Mouse (Mus musculus) intestine, embryonic 15.5 days (tissue): ENCODE data around the gene Adgrb2. TPM values are rescaled to one million over a fixed set of nuclear protein-coding genes. Genes with fewer than 3 reads are reported as not detected.

Experiments
- ATAC-seq: fragments of 200-750 bp; cut with Nextera tagmentation; 2 replicates; pipeline ENCODE4 v1.8.0; 2017; ENCODE audit warnings: moderate TSS enrichment, moderate library complexity
- H3K27ac ChIP-seq: fragments of 300-500 bp; sonication (generic); 2 replicates; pipeline ENCODE4 v1.5.1; 2015; ENCODE audit warnings: mild to moderate bottlenecking, inconsistent platforms
- H3K27me3 ChIP-seq: fragments of 300-500 bp; sonication (generic); replicated peaks from 2 replicates; pipeline ENCODE4 v1.6.1; 2015; ENCODE audit warnings: inconsistent platforms
- H3K36me3 ChIP-seq: fragments of 300-500 bp; sonication (generic); 2 replicates; pipeline ENCODE4 v1.6.1; 2015; ENCODE audit warnings: inconsistent platforms
- H3K4me1 ChIP-seq: fragments of 300-500 bp; sonication (generic); replicated peaks from 2 replicates; pipeline ENCODE4 v1.6.1; 2015; ENCODE audit warnings: inconsistent platforms
- H3K4me2 ChIP-seq: fragments of 300-500 bp; sonication (generic); replicated peaks from 2 replicates; pipeline ENCODE4 v1.6.1; 2015; ENCODE audit warnings: mild to moderate bottlenecking, inconsistent platforms
- H3K4me3 ChIP-seq: fragments of 300-500 bp; sonication (generic); replicated peaks from 2 replicates; pipeline ENCODE4 v1.5.1; 2015; ENCODE audit warnings: inconsistent platforms
- H3K9ac ChIP-seq: fragments of 300-500 bp; sonication (generic); 2 replicates; pipeline ENCODE4 v1.6.1; 2015; ENCODE audit warnings: inconsistent platforms
- H3K9me3 ChIP-seq: fragments of 300-500 bp; sonication (generic); 2 replicates; pipeline ENCODE4 v1.6.1; 2016; ENCODE audit warnings: inconsistent platforms
- WGBS: fragments of 180-500 bp; shearing (Covaris S2); methylation state at CpG from one replicate; pipeline ENCODE4 v1.1.7; 2015; 5-methylcytosine and 5-hydroxymethylcytosine counted together
- polyA plus RNA-seq: library from polyadenylated mRNA; unstranded; fragments of >200 nt; fragmentation: Nextera tagmentation; extraction: Ambion mirVana; gene quantifications from 2 replicates; pipeline ENCODE4 v1.2.1, GENCODE M21; 2015

The Adgrb2 gene
- 2.2 and 2.6 TPM in 2 replicates for polyA plus RNA-seq

GRCm38 (mm10) chr4:129984421-129985061 lies at the start of gene Adgrb2:
TSS of gene Adgrb2 (plus strand) at chr4:129984870.
- no peak within 1 kb of the TSS; the same call in 1 of the 2 replicates for H3K27ac ChIP-seq
- peak within 1 kb of the TSS; percentile 63 for H3K4me3 ChIP-seq
- H3K4me2 ChIP-seq: peak within 1 kb of the TSS; percentile 99
- H3K9ac ChIP-seq: peak within 1 kb of the TSS; percentile 63
- peak; percentile 37 for ATAC-seq
- no peaks in the 10 kb centered on the region for H3K9me3 ChIP-seq
- H3K36me3 ChIP-seq: no peaks in the 10 kb centered on the region
- H3K27me3 ChIP-seq: peaks cover 56% of the 10 kb centered on the region
- WGBS: 2% methylated on average over 19 of the region's 77 CpGs
- H3K4me1 ChIP-seq: peaks cover 37% of the 10 kb centered on the region

DNA sequence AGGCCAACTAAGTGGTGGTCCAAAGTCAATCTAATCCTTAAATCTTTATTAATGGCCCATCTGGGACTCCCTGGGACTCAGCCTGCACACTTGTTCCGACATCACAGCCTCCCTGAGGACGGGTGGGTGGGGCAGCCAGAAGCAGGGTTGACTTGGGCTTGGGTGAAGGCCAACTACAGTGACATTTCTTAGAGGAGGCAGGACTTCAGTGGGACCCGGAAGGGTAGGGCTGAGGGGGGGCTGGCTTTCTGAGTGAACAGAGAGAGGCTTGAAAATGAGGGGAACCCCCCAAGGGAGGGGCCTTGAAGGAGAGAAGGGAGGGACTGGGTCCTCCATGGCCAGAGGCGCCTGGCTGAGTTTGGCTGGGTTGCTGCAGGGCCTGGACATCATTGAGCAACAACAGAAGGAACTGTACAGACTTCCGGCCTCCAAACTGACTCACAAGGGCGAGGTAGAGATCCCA lies 33.3 kb upstream of the Adgrb2 start:
- H3K27me3 ChIP-seq: no peaks in the 10 kb centered on the region
- no peaks in the 10 kb centered on the region for H3K9me3 ChIP-seq
- no peak overlapping the region for H3K4me2 ChIP-seq
- no peak overlapping the region for H3K27ac ChIP-seq
- ATAC-seq: no peak
- no peaks in the 10 kb centered on the region for H3K36me3 ChIP-seq
- WGBS: 67% methylated on average over 6 of the region's 6 CpGs
- H3K4me1 ChIP-seq: no peaks in the 10 kb centered on the region
- H3K4me3 ChIP-seq: no peak overlapping the region
- no peak overlapping the region for H3K9ac ChIP-seq

GRCm38 (mm10) chr4:129952241-129952810 lies 32.3 kb upstream of the Adgrb2 start:
- Histone ChIP-seq H3K4me1 (no peaks in the 10 kb centered on the region), H3K4me3 (no peak overlapping the region)
- WGBS: 67% methylated on average over 5 of the region's 5 CpGs

DNA sequence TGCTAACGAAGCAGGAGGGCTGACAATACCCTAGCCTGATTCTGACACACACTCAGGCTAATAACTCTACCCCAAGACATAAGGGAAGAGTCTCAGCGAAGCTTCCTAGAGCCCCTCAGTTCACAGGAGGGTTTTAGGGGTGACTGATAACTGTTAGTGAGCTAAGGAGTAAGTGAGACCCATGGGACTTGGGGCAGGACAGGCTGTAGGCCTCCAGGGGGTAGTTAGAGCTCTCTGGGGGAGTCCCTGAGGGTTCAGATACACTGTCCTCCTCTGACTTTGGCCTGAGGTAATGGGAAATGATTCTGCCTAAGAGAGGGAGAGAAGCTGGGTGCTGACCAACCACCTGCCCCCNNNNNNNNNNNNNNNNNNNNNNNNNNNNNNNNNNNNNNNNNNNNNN lies 30.1 kb upstream of the Adgrb2 start:
- no peak for ATAC-seq
- no peak overlapping the region for H3K4me2 ChIP-seq
- H3K36me3 ChIP-seq: no peaks in the 10 kb centered on the region
- H3K27me3 ChIP-seq: 0 out of 2 replicates have a peak, but pooled peaks cover 5% of the 10 kb centered on the region
- no peak overlapping the region for H3K4me3 ChIP-seq
- WGBS: 63% methylated on average over 2 of the region's 2 CpGs
- no peak overlapping the region for H3K9ac ChIP-seq
- no peak overlapping the region for H3K27ac ChIP-seq
- H3K9me3 ChIP-seq: no peaks in the 10 kb centered on the region
- no peaks in the 10 kb centered on the region for H3K4me1 ChIP-seq

More at GRCm38 (mm10) chr4:129952241-129952810, 32.3 kb upstream of the Adgrb2 start:
- H3K36me3 ChIP-seq: no peaks in the 10 kb centered on the region
- ATAC-seq: no peak
- no peak overlapping the region for H3K9ac ChIP-seq
- no peaks in the 10 kb centered on the region for H3K9me3 ChIP-seq
- H3K27me3 ChIP-seq: no peaks in the 10 kb centered on the region
- H3K4me2 ChIP-seq: no peak overlapping the region
- H3K27ac ChIP-seq: no peak overlapping the region

- 0 out of 2 replicates have a peak, but pooled peaks cover 8% of the 10 kb centered on the region for H3K27me3 ChIP-seq
- H3K9ac ChIP-seq: peak overlapping the region; percentile 35
- no peaks in the 10 kb centered on the region for H3K36me3 ChIP-seq
- peak; percentile 78 for ATAC-seq
- no peak overlapping the region for H3K27ac ChIP-seq
- peak overlapping the region; percentile 38 for H3K4me3 ChIP-seq
- peak overlapping the region; percentile 84 for H3K4me2 ChIP-seq
- 1% methylated on average over 37 of the region's 37 CpGs for WGBS
- H3K4me1 ChIP-seq: peaks cover 8% of the 10 kb centered on the region
- no peaks in the 10 kb centered on the region for H3K9me3 ChIP-seq
These were observed 24.3 kb upstream of the Adgrb2 start for GRCm38 (mm10) chr4:129960180-129960944.

DNA sequence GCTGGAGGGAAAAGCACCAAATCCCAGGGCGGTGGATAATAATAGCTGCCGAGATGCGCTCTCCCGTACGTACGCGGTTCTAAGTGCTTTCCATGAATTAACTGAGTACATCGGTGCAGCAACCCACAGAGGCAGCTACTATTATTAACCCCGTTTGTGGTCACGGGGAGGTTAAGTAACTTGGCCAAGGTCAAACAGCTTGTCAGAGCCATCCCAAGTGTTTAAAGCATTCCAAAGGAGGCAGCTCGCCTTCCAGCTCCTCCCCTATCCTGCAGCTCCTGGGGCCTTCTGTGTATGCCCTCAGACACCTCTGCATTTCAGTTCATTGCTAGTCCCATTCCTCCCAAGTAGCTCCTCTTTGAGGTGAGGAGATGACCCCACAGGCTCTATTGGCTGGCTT lies 19.4 kb upstream of the Adgrb2 start:
- 0 out of 2 replicates have a peak, but pooled peaks cover 3% of the 10 kb centered on the region for H3K27me3 ChIP-seq
- WGBS: 52% methylated on average over 11 of the region's 11 CpGs
- ATAC-seq: no peak

DNA sequence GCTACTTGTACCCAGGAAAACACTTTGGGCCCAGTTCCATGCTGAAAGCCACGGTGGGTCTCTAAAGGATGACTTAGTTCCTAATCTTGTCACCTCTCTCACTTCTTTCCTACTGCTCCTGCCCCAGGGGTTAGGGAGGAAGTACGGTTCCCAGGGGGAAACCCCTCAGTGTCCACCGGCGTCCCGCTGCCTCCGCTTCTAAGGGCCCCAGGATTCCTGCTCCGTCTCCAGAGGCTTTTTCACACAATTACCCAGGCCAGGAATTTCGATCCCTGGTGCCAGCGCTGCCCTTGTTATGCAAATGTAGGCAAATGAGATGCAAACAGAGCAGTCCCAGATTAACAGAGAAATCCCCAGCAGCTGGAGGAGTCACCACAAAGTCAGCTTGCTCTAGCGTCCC lies 18.5 kb upstream of the Adgrb2 start:
- Histone ChIP-seq H3K4me1 (0 out of 2 replicates have a peak, but pooled peaks cover 5% of the 10 kb centered on the region), H3K27me3 (0 out of 2 replicates have a peak, but pooled peaks cover 3% of the 10 kb centered on the region), H3K4me3 (no peak overlapping the region), H3K4me2 (no peak overlapping the region), H3K36me3 (no peaks in the 10 kb centered on the region), H3K9ac (no peak overlapping the region), H3K27ac (no peak overlapping the region), H3K9me3 (no peaks in the 10 kb centered on the region)
- no peak for ATAC-seq
- WGBS: 45% methylated on average over 10 of the region's 10 CpGs

More for the DNA sequence above, 19.4 kb upstream of the Adgrb2 start:
- H3K4me1 ChIP-seq: 0 out of 2 replicates have a peak, but pooled peaks cover 5% of the 10 kb centered on the region
- H3K4me3 ChIP-seq: no peak overlapping the region
- no peak overlapping the region for H3K9ac ChIP-seq
- no peak overlapping the region for H3K4me2 ChIP-seq
- H3K9me3 ChIP-seq: no peaks in the 10 kb centered on the region
- H3K36me3 ChIP-seq: no peaks in the 10 kb centered on the region
- H3K27ac ChIP-seq: no peak overlapping the region

- 0 out of 2 replicates have a peak, but pooled peaks cover 5% of the 10 kb centered on the region for H3K4me1 ChIP-seq
- H3K4me2 ChIP-seq: no peak overlapping the region
- H3K27me3 ChIP-seq: no peaks in the 10 kb centered on the region; the same call in 1 of the 2 replicates
- H3K36me3 ChIP-seq: no peaks in the 10 kb centered on the region
- ATAC-seq: peak; percentile 25; the same call in 1 of the 2 replicates
- H3K4me3 ChIP-seq: no peak overlapping the region
- 47% methylated on average over 13 of the region's 13 CpGs for WGBS
- H3K9ac ChIP-seq: no peak overlapping the region
- H3K9me3 ChIP-seq: no peaks in the 10 kb centered on the region
- no peak overlapping the region for H3K27ac ChIP-seq
These were observed 17.4 kb upstream of the Adgrb2 start for GRCm38 (mm10) chr4:129967024-129968014.

DNA sequence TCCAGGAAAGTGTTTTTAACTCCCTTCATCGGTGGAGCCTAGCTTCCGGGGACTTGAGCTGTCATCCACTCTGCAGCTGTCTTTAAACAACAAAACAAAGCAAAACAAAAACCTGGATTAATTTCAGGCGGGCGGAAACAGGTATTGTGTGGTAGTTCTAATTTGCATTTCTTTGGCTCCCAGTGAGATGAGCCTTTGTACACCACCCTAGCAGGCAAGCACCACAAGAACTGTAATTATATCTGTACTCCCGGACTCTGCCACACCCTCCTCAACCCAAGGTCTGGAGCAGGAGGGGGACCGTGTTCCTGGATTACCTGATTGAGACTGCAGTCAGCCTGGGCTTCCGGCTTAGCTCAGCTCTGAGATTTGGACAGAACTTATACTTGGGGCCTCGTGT lies 14.5 kb upstream of the Adgrb2 start:
- peaks cover 6% of the 10 kb centered on the region; the same call in 1 of the 2 replicates for H3K27me3 ChIP-seq
- H3K9me3 ChIP-seq: no peaks in the 10 kb centered on the region
- ATAC-seq: peak; percentile 62; the same call in 1 of the 2 replicates
- H3K4me2 ChIP-seq: no peak overlapping the region
- 0 out of 2 replicates have a peak, but pooled peaks cover 5% of the 10 kb centered on the region for H3K4me1 ChIP-seq
- no peaks in the 10 kb centered on the region for H3K36me3 ChIP-seq
- WGBS: 68% methylated on average over 8 of the region's 8 CpGs
- no peak overlapping the region for H3K4me3 ChIP-seq
- H3K9ac ChIP-seq: no peak overlapping the region
- no peak overlapping the region for H3K27ac ChIP-seq

DNA sequence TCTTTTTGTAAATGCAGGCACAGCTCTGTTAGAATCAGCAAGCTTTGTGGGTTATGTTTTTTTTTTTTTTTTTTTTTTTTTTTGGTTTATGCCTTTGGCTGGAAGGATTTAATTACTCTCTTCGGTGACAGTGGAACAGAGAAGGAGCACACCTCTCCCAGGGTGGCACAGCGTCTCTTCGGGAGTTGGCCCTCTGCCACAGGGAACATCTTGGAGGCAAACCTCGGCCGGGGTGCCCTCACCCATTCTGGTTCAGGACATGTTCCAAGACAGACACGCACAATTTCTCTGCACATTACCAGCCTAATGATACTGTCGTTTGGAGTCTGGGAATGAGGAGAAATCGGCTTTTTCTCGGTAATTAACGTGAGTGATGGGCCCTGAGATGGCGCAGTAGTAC lies 13.8 kb upstream of the Adgrb2 start:
- no peaks in the 10 kb centered on the region for H3K9me3 ChIP-seq
- no peaks in the 10 kb centered on the region for H3K36me3 ChIP-seq
- H3K4me3 ChIP-seq: no peak overlapping the region
- 81% methylated on average over 11 of the region's 11 CpGs for WGBS
- no peak for ATAC-seq
- H3K9ac ChIP-seq: no peak overlapping the region
- H3K27ac ChIP-seq: no peak overlapping the region
- H3K4me2 ChIP-seq: no peak overlapping the region
- H3K4me1 ChIP-seq: 0 out of 2 replicates have a peak, but pooled peaks cover 5% of the 10 kb centered on the region
- peaks cover 6% of the 10 kb centered on the region; the same call in 1 of the 2 replicates for H3K27me3 ChIP-seq

GRCm38 (mm10) chr4:129971989-129972388 lies 12.7 kb upstream of the Adgrb2 start:
- H3K4me3 ChIP-seq: no peak overlapping the region
- ATAC-seq: no peak

More at GRCm38 (mm10) chr4:129971989-129972388, 12.7 kb upstream of the Adgrb2 start:
- H3K27ac ChIP-seq: no peak overlapping the region
- WGBS: 43% methylated on average over 7 of the region's 7 CpGs
- no peaks in the 10 kb centered on the region for H3K36me3 ChIP-seq
- no peak overlapping the region for H3K4me2 ChIP-seq
- H3K9ac ChIP-seq: no peak overlapping the region
- 0 out of 2 replicates have a peak, but pooled peaks cover 5% of the 10 kb centered on the region for H3K4me1 ChIP-seq
- no peaks in the 10 kb centered on the region for H3K9me3 ChIP-seq
- H3K27me3 ChIP-seq: peaks cover 6% of the 10 kb centered on the region; the same call in 1 of the 2 replicates
